Mouse (Mus musculus) C2C12 (cell line): ENCODE data around the gene Kctd21.

Source experiments
- CEBPB ChIP-seq: IDR thresholded peaks from one replicate; pipeline ENCODE4 v1.6.1; 2011; ENCODE audit warnings: low read depth, mild to moderate bottlenecking, control low read depth, moderate library complexity
- CTCF ChIP-seq: IDR thresholded peaks from one replicate; pipeline ENCODE4 v1.5.1; 2011; ENCODE audit not compliant: control insufficient read depth, insufficient read depth, insufficient read length
- FOSL1 ChIP-seq: IDR thresholded peaks from one replicate; pipeline ENCODE4 v1.8.0; 2011; ENCODE audit warnings: mild to moderate bottlenecking, low read length; ENCODE audit not compliant: poor library complexity, insufficient read depth, severe bottlenecking
- MYOD1 ChIP-seq: IDR thresholded peaks from one replicate; pipeline ENCODE4 v1.6.1; 2011; ENCODE audit warnings: low read depth; ENCODE audit not compliant: control insufficient read depth, insufficient read length
- MYOG ChIP-seq: IDR thresholded peaks from one replicate; pipeline ENCODE4 v1.6.1; 2011; ENCODE audit not compliant: control insufficient read depth, insufficient read length; ENCODE audit errors: extremely low read depth
- USF1 ChIP-seq: IDR thresholded peaks from one replicate; pipeline ENCODE4 v1.6.1; 2011; ENCODE audit warnings: low read depth, mild to moderate bottlenecking, control low read depth, moderate library complexity

- no peak for TF ChIP-seq MYOD1
- no peak for TF ChIP-seq CEBPB
- TF ChIP-seq MYOG, result no peak
- no peak for TF ChIP-seq CTCF
- TF ChIP-seq USF1, result no peak
- TF ChIP-seq FOSL1, result no peak
Observed at GRCm38 (mm10) chr7:97347464-97347863, 15.3 kb downstream of the Kctd21 start.
